Mouse (Mus musculus) hindbrain, postnatal 0 days (tissue): ENCODE measurements around the gene Dclk2. TPM values are rescaled to one million over a fixed set of nuclear protein-coding genes. Genes with fewer than 3 reads are reported as not detected.

Experiments used
- ATAC-seq: fragments of 200-750 bp; cut with Nextera tagmentation; 2 replicates; pipeline ENCODE4 v1.8.0; 2017; ENCODE audit warnings: mild to moderate bottlenecking, moderate TSS enrichment, moderate library complexity
- DNase-seq: peaks from one replicate; pipeline ENCODE4 v3.0.0-alpha.2; 2015; ENCODE audit warnings: low spot score
- H3K27ac ChIP-seq: fragments of 300-500 bp; sonication (generic); 2 replicates; pipeline ENCODE4 v1.5.1; 2014; ENCODE audit warnings: mild to moderate bottlenecking
- H3K27me3 ChIP-seq: fragments of 300-500 bp; sonication (generic); 2 replicates; pipeline ENCODE4 v1.6.1; 2014; ENCODE audit warnings: low read length, mixed read lengths; ENCODE audit not compliant: insufficient read depth
- H3K36me3 ChIP-seq: fragments of 300-500 bp; sonication (generic); 2 replicates; pipeline ENCODE4 v1.6.1; 2014; ENCODE audit warnings: low read length, mixed read lengths; ENCODE audit not compliant: insufficient read depth
- H3K4me1 ChIP-seq: fragments of 300-500 bp; sonication (generic); 2 replicates; pipeline ENCODE4 v1.6.1; 2014; ENCODE audit warnings: antibody characterized with exemption, low read length, mixed read lengths; ENCODE audit not compliant: insufficient read depth
- H3K4me2 ChIP-seq: fragments of 300-500 bp; sonication (generic); 2 replicates; pipeline ENCODE4 v1.6.1; 2014; ENCODE audit warnings: low read depth, mild to moderate bottlenecking, low read length, moderate library complexity, mixed read lengths
- H3K4me3 ChIP-seq: fragments of 300-500 bp; sonication (generic); 2 replicates; pipeline ENCODE4 v1.5.1; 2014; ENCODE audit warnings: low read length
- H3K9ac ChIP-seq: fragments of 300-500 bp; sonication (generic); replicated peaks from 2 replicates; pipeline ENCODE4 v1.6.1; 2014; ENCODE audit warnings: mild to moderate bottlenecking, low read length, moderate library complexity, mixed read lengths
- H3K9me3 ChIP-seq: fragments of 300-500 bp; sonication (generic); 2 replicates; pipeline ENCODE4 v1.6.1; 2016; ENCODE audit warnings: low read length, mixed read lengths
- CTCF ChIP-seq: IDR thresholded peaks from 2 replicates; pipeline ENCODE4 v1.5.1; 2016; ENCODE audit warnings: antibody characterized with exemption, control low read depth, low read depth
- WGBS: fragments of 180-500 bp; shearing (Covaris S2); extraction: QIAGEN DNeasy Blood & Tissue Kit; methylation state at CpG from one replicate; pipeline ENCODE4 v1.1.7; 2014; 5-methylcytosine and 5-hydroxymethylcytosine counted together
- polyA plus RNA-seq: library from polyadenylated mRNA; unstranded; fragments of >200 nt; fragmentation: Nextera tagmentation; extraction: Ambion mirVana; gene quantifications from 2 replicates; pipeline ENCODE4 v1.2.1, GENCODE M21; 2015
- total RNA-seq: library from RNA; depleted of rRNA; stranded (reverse); fragments of >200 nt; gene quantifications from 2 replicates; pipeline ENCODE4 v1.2.3, GENCODE M21; 2014

Gene Dclk2
- total and polyA plus RNA-seq, 2 experiments from 2014 or later = 69.6 to 159 TPM

GRCm38 (mm10) chr3:86837386-86837785, 83.3 kb downstream of the Dclk2 start:
- peaks cover 10% of the 10 kb centered on the region for H3K4me1 ChIP-seq
- no peak for TF ChIP-seq CTCF
- peak overlapping the region; percentile 32; the same call in 1 of the 2 replicates for H3K27ac ChIP-seq
- no peak overlapping the region for H3K4me3 ChIP-seq
- 53% methylated on average over 5 of the region's 5 CpGs for WGBS
- ATAC-seq = peak; percentile 24; the same call in 1 of the 2 replicates
- no peaks in the 10 kb centered on the region for H3K9me3 ChIP-seq
- H3K9ac ChIP-seq = no peak overlapping the region
- no peaks in the 10 kb centered on the region for H3K27me3 ChIP-seq
- DNase-seq = no peak
- no peaks in the 10 kb centered on the region for H3K36me3 ChIP-seq
- no peak overlapping the region for H3K4me2 ChIP-seq

- Histone ChIP-seq H3K27me3 (no peaks in the 10 kb centered on the region), H3K4me2 (no peak overlapping the region), H3K9me3 (no peaks in the 10 kb centered on the region), H3K9ac (no peak overlapping the region), H3K4me3 (no peak overlapping the region), H3K27ac (no peak overlapping the region), H3K4me1 (peaks cover 13% of the 10 kb centered on the region), H3K36me3 (0 out of 2 replicates have a peak, but pooled peaks cover 3% of the 10 kb centered on the region)
- ATAC-seq = no peak
- 90% methylated on average over 4 of the region's 4 CpGs for WGBS
- TF ChIP-seq CTCF = peak; percentile 40; the same call in 1 of the 2 replicates
- no peak for DNase-seq
Observed at GRCm38 (mm10) chr3:86835180-86835579, 85.5 kb downstream of the Dclk2 start.

GRCm38 (mm10) chr3:86834341-86834740, 86.3 kb downstream of the Dclk2 start:
- H3K9ac ChIP-seq = no peak overlapping the region
- H3K4me1 ChIP-seq = peaks cover 13% of the 10 kb centered on the region
- DNase-seq (peak; percentile 39), ATAC-seq (no peak)
- no peaks in the 10 kb centered on the region for H3K9me3 ChIP-seq
- TF ChIP-seq CTCF = no peak
- 59% methylated on average over 7 of the region's 7 CpGs for WGBS
- no peaks in the 10 kb centered on the region for H3K27me3 ChIP-seq
- no peak overlapping the region for H3K4me3 ChIP-seq
- H3K27ac ChIP-seq = peak overlapping the region; percentile 41; the same call in 1 of the 2 replicates
- H3K4me2 ChIP-seq = no peak overlapping the region
- H3K36me3 ChIP-seq = 0 out of 2 replicates have a peak, but pooled peaks cover 3% of the 10 kb centered on the region

- peaks cover 13% of the 10 kb centered on the region for H3K4me1 ChIP-seq
- no peaks in the 10 kb centered on the region for H3K9me3 ChIP-seq
- WGBS = 23% methylated on average over 14 of the region's 14 CpGs
- H3K36me3 ChIP-seq = 0 out of 2 replicates have a peak, but pooled peaks cover 3% of the 10 kb centered on the region
- H3K27ac ChIP-seq = 0 out of 2 replicates have a peak overlapping the region, but pooled peaks have one; percentile 11
- no peak overlapping the region for H3K9ac ChIP-seq
- peak; percentile 41; the same call in 1 of the 2 replicates for ATAC-seq
- H3K27me3 ChIP-seq = no peaks in the 10 kb centered on the region
- no peak for DNase-seq
- no peak overlapping the region for H3K4me3 ChIP-seq
- H3K4me2 ChIP-seq = no peak overlapping the region
- no peak for TF ChIP-seq CTCF
Observed at GRCm38 (mm10) chr3:86832591-86833267, 87.9 kb downstream of the Dclk2 start.

GRCm38 (mm10) chr3:86832115-86832514, 88.5 kb downstream of the Dclk2 start:
- Histone ChIP-seq H3K27ac (0 out of 2 replicates have a peak overlapping the region, but pooled peaks have one; percentile 11), H3K9ac (no peak overlapping the region), H3K4me3 (no peak overlapping the region), H3K4me1 (peaks cover 13% of the 10 kb centered on the region), H3K27me3 (no peaks in the 10 kb centered on the region), H3K36me3 (0 out of 2 replicates have a peak, but pooled peaks cover 3% of the 10 kb centered on the region), H3K4me2 (no peak overlapping the region), H3K9me3 (no peaks in the 10 kb centered on the region)
- no peak for TF ChIP-seq CTCF
- WGBS = 52% methylated on average over 8 of the region's 8 CpGs
- ATAC-seq (0 out of 2 replicates have a peak, but pooled peaks have one; percentile 13), DNase-seq (no peak)

- Histone ChIP-seq H3K9me3 (no peaks in the 10 kb centered on the region), H3K4me3 (no peak overlapping the region), H3K27me3 (no peaks in the 10 kb centered on the region), H3K4me1 (0 out of 2 replicates have a peak, but pooled peaks cover 4% of the 10 kb centered on the region), H3K9ac (no peak overlapping the region), H3K36me3 (peaks cover 16% of the 10 kb centered on the region; the same call in 1 of the 2 replicates), H3K4me2 (no peak overlapping the region), H3K27ac (no peak overlapping the region)
- DNase-seq = no peak
- no peak for TF ChIP-seq CTCF
- no peak for ATAC-seq
- WGBS = 88% methylated on average over 3 of the region's 3 CpGs
Observed at GRCm38 (mm10) chr3:86827506-86827905, 93.1 kb downstream of the Dclk2 start.

GRCm38 (mm10) chr3:86821383-86821782, 99.3 kb downstream of the Dclk2 start:
- 38% methylated on average over 3 of the region's 3 CpGs for WGBS
- Histone ChIP-seq H3K4me3 (no peak overlapping the region), H3K9me3 (no peaks in the 10 kb centered on the region), H3K27ac (no peak overlapping the region), H3K27me3 (no peaks in the 10 kb centered on the region), H3K36me3 (peaks cover 13% of the 10 kb centered on the region; the same call in 1 of the 2 replicates), H3K4me1 (peaks cover 19% of the 10 kb centered on the region), H3K9ac (no peak overlapping the region), H3K4me2 (no peak overlapping the region)
- ATAC-seq = no peak
- TF ChIP-seq CTCF = no peak
- DNase-seq = no peak
